Mouse (Mus musculus) spleen, postnatal 10 days (tissue): Measurements from ENCODE around the gene Ryr1.
"Not testable (repeated sequence)": the region's sequence is repeated elsewhere in the genome, so short reads cannot be mapped to it uniquely, and the experiment has no call there.

ENCODE experiments used
- DNase-seq, 2 experiments: peaks; one replicate each; pipeline ENCODE4 v3.0.0; 2021 to 2022; ENCODE audit warnings: low spot score in 2 of 2

Gene Ryr1

GRCm38 (mm10) chr7:28990766-28991273 lies 134.2 kb downstream of the Ryr1 start:
- DNase-seq, result no peak

GRCm38 (mm10) chr7:28985207-28985606 lies 139.8 kb downstream of the Ryr1 start:
- DNase-seq, result no peak

GRCm38 (mm10) chr7:28984452-28984851 lies 140.5 kb downstream of the Ryr1 start:
- no peak for DNase-seq

- DNase-seq, result no peak
These were observed 141.1 kb downstream of the Ryr1 start for GRCm38 (mm10) chr7:28983849-28984248.

GRCm38 (mm10) chr7:28983141-28983564 lies 141.8 kb downstream of the Ryr1 start:
- peak; percentile 39 to 59 for DNase-seq

- DNase-seq, result peak; percentile 80 to 87
These were observed 142.5 kb downstream of the Ryr1 start for GRCm38 (mm10) chr7:28982274-28983013.

- peak; percentile 88 to 98 for DNase-seq
These were observed 143.2 kb downstream of the Ryr1 start, which contains the start of the genes Eif3k and Map4k1 for GRCm38 (mm10) chr7:28981651-28982273. Eif3k (minus strand) TSS chr7:28981864. Map4k1 (plus strand) TSS chr7:28982050.

- no peak for DNase-seq
These were observed 147.4 kb downstream of the Ryr1 start for GRCm38 (mm10) chr7:28977556-28977955.

GRCm38 (mm10) chr7:28973025-28973424 lies 152.0 kb downstream of the Ryr1 start:
- DNase-seq, result no peak

GRCm38 (mm10) chr7:28972542-28972985 lies 152.4 kb downstream of the Ryr1 start:
- peak; percentile 83 to 94 for DNase-seq

GRCm38 (mm10) chr7:28971770-28972269 lies 153.2 kb downstream of the Ryr1 start:
- no peak for DNase-seq

GRCm38 (mm10) chr7:28971029-28971428 lies 153.9 kb downstream of the Ryr1 start:
- DNase-seq, result no peak

- DNase-seq, result no peak
These were observed 155.1 kb downstream of the Ryr1 start for GRCm38 (mm10) chr7:28969672-28970394.

- no peak for DNase-seq
These were observed 155.7 kb downstream of the Ryr1 start for GRCm38 (mm10) chr7:28969271-28969670.

- not testable (repeated sequence) for DNase-seq
These were observed 156.9 kb downstream of the Ryr1 start for GRCm38 (mm10) chr7:28968120-28968519.

- DNase-seq, result no peak
These were observed 158.1 kb downstream of the Ryr1 start for GRCm38 (mm10) chr7:28966751-28967505.

- DNase-seq, result no peak
These were observed 158.8 kb downstream of the Ryr1 start for GRCm38 (mm10) chr7:28966181-28966580.

GRCm38 (mm10) chr7:28965346-28965840 lies 159.6 kb downstream of the Ryr1 start:
- DNase-seq, result no peak

GRCm38 (mm10) chr7:28963399-28963923 lies 161.5 kb downstream of the Ryr1 start:
- DNase-seq, result no peak

GRCm38 (mm10) chr7:28961927-28962670 lies 162.9 kb downstream of the Ryr1 start, which contains the start of gene Actn4:
Actn4 (minus strand) TSS chr7:28962340.
- peak; percentile 97 to 100 for DNase-seq
